Mouse (Mus musculus): ENCODE results near the gene Tm9sf4. TPM values are rescaled to one million over a fixed set of nuclear protein-coding genes. Genes with fewer than 3 reads are reported as not detected.

The Tm9sf4 gene
- polyA plus RNA-seq, 1 experiment: 45.8 TPM

DNA sequence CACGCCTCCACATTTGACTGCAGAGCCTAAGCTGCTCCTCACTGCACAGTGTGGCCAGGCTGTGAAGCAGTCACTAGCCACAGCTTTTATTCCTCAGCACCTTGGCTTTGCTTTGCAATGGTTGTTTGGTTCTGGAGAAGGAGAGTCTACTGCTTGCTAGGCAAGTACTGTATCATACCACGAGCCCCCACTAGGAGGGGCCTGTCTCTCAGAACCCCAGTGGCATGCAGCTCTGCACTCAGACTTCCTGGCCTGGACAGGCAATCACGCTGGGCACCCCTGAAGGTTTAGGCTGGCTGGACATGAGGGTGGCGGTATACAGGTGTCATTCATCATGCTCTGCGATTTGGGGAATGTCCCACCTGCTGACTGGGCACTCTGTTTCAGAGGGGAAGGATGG is 26.9 kb upstream of the Tm9sf4 start:
- WGBS: 41% methylated on average over 5 of the region's 5 CpGs
- Histone ChIP-seq H3K4me1 (ENCODE audit: control insufficient read depth, insufficient read depth, low read length) (no peaks in the 10 kb centered on the region), H3K4me3 (replicated peaks; ENCODE audit: extremely low read depth, low read depth, low read length) (no peak overlapping the region)
- peak; percentile 12; the same call in 1 of the 2 replicates for TF ChIP-seq CTCF (IDR thresholded peaks at IDR 0.05; ENCODE audit: insufficient read depth, low read length)
- TF ChIP-seq POLR2A (IDR thresholded peaks at IDR 0.05; ENCODE audit: borderline replicate concordance, extremely low read depth, low read depth, low read length): no peak
- no peak for DNase-seq

DNA sequence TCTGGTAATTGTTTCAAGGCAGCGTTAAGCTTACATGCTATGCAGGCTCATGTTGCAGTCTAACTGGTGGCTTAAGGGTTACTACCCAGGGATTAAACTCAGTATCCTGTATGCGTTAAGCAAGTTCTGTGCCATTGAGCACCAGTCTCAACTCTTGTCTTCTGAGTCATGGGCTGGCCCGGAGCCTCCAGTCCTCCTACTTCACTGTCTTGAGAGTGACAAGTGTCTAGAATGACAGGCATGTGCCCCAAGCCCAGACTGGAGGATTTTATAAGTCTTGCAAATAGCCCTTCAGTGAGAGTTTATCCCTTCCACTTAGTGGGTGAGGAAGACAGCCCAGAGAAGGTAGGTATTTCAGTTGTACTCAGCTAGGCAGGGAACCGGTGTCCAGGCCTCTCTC is 24.9 kb upstream of the Tm9sf4 start:
- no peak for TF ChIP-seq POLR2A (IDR thresholded peaks at IDR 0.05; ENCODE audit: borderline replicate concordance, extremely low read depth, low read depth, low read length)
- no peak for TF ChIP-seq CTCF (IDR thresholded peaks at IDR 0.05; ENCODE audit: insufficient read depth, low read length)
- WGBS: 52% methylated on average over 4 of the region's 4 CpGs
- Histone ChIP-seq H3K4me1 (ENCODE audit: control insufficient read depth, insufficient read depth, low read length) (no peaks in the 10 kb centered on the region), H3K4me3 (replicated peaks; ENCODE audit: extremely low read depth, low read depth, low read length) (no peak overlapping the region)
- peak; percentile 42 for DNase-seq

DNA sequence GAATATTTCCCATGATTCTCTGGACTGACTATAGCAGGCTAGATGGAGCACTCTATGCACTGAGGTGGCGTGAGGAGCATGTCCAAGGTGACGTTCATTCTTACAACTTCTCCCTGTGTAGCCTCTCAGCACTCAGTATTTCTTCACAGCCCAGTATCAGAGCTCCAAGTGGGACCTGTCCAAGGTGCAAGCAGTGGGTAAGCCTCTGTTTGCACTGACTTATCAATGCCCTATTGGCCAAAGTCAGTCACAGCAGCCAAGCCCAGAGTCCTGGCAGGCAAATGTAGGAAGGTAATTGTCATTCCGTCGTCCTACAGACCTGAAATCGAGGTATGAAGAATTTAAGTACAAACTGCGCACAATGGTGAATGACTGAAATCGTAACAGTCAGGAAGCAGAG is 21.9 kb upstream of the Tm9sf4 start:
- no peak overlapping the region for H3K4me3 ChIP-seq (replicated peaks; ENCODE audit: extremely low read depth, low read depth, low read length)
- H3K4me1 ChIP-seq (ENCODE audit: control insufficient read depth, insufficient read depth, low read length): peaks cover 2% of the 10 kb centered on the region; the same call in 1 of the 2 replicates
- no peak for DNase-seq
- TF ChIP-seq CTCF (IDR thresholded peaks at IDR 0.05; ENCODE audit: insufficient read depth, low read length) (no peak), POLR2A (IDR thresholded peaks at IDR 0.05; ENCODE audit: borderline replicate concordance, extremely low read depth, low read depth, low read length) (no peak)
- 80% methylated on average over 7 of the region's 7 CpGs for WGBS

DNA sequence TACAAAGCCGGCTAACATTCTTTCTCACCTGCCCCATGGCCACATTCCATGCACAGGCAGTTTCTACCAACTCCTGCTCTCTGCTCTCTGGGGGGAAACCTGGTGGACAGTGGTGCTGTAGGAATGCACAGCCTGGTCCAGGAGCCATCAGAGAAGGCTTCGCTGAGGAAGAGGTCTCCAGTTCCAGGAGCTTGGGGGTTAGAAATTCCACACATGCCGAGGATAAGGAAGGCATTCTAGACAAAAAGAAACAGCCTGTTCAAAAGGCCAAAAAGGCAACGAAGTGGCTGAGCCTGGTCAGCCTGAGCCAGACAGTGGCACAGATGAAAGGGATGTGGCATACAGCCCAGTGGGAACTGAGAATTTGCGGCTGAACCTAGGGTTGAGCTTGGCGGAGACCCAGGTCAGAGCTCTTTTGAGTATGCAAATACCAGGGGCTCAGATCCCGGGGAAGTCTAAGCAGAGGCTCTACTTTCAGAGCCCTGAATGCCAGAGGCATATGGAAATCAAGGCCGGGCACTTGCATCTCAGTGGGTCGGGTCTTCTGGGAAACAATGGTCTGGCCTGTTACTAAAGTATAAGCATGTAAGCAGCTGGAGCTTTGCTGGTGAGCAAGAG is 21.0 kb upstream of the Tm9sf4 start:
- 19% methylated on average over 9 of the region's 9 CpGs for WGBS
- H3K4me3 ChIP-seq (replicated peaks; ENCODE audit: extremely low read depth, low read depth, low read length): no peak overlapping the region
- peak; percentile 33 for DNase-seq
- peaks cover 2% of the 10 kb centered on the region; the same call in 1 of the 2 replicates for H3K4me1 ChIP-seq (ENCODE audit: control insufficient read depth, insufficient read depth, low read length)
- TF ChIP-seq POLR2A (IDR thresholded peaks at IDR 0.05; ENCODE audit: borderline replicate concordance, extremely low read depth, low read depth, low read length) (no peak), CTCF (IDR thresholded peaks at IDR 0.05; ENCODE audit: insufficient read depth, low read length) (no peak)

DNA sequence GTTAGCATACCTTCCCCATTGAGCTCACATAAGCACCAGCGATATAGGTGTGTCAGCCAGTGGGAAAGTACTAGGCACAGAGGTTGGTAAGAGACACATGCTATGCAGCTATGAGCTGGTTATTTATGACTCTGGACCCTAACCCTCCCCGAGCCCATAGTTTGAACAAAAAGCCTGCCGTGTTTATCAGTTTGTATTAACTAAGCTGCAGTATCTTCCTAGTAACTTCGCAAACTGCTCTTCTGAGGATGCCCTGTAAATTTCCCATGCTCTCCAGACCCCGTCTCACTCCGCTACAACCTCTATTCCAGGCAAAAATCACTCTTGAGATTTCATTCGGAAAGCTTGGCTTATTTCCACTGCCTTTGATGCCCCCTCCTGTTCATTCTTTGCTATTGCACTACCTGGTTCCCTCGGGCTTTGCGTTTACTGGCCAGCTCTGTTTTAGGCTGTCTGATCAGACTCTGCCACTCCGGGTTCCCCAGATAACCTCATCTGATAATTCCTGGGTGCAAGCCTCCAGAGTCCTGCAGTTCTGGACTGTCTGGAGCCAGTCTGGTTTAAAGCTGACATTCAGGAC is 18.4 kb upstream of the Tm9sf4 start:
- peak; percentile 40 for DNase-seq
- TF ChIP-seq POLR2A (IDR thresholded peaks at IDR 0.05; ENCODE audit: borderline replicate concordance, extremely low read depth, low read depth, low read length) (no peak), CTCF (IDR thresholded peaks at IDR 0.05; ENCODE audit: insufficient read depth, low read length) (peak; percentile 60)
- WGBS: 26% methylated on average over 10 of the region's 10 CpGs

GRCm38 (mm10) chr2:153145346-153145745 is 15.8 kb upstream of the Tm9sf4 start:
- Histone ChIP-seq H3K4me3 (replicated peaks; ENCODE audit: extremely low read depth, low read depth, low read length) (no peak overlapping the region), H3K4me1 (ENCODE audit: control insufficient read depth, insufficient read depth, low read length) (peaks cover 2% of the 10 kb centered on the region; the same call in 1 of the 2 replicates)
- DNase-seq: no peak
- 69% methylated on average over 5 of the region's 5 CpGs for WGBS
- TF ChIP-seq CTCF (IDR thresholded peaks at IDR 0.05; ENCODE audit: insufficient read depth, low read length): no peak
- TF ChIP-seq POLR2A (IDR thresholded peaks at IDR 0.05; ENCODE audit: borderline replicate concordance, extremely low read depth, low read depth, low read length): no peak

More for the DNA sequence above, 18.4 kb upstream of the Tm9sf4 start:
- H3K4me1 ChIP-seq (ENCODE audit: control insufficient read depth, insufficient read depth, low read length): peaks cover 2% of the 10 kb centered on the region; the same call in 1 of the 2 replicates
- no peak overlapping the region for H3K4me3 ChIP-seq (replicated peaks; ENCODE audit: extremely low read depth, low read depth, low read length)

DNA sequence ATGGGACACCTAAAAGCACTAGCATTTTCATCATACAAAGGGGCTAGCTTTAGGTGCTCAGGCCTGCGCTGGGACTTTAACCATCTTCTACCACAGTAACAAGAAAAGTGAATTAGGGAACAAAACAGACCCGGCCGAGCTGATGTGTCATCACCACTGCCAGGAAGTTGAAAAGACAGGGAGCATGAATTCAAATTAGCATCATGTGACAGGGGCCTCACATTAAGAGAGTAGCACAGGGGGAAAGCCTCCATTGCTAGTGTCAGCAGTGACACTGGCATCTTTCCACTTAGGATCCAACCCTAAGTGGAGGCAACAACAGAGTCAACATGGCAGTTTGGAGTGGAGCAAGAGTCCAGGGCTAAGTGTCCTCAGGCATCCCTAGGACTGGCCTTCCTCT is 13.9 kb upstream of the Tm9sf4 start:
- TF ChIP-seq CTCF (IDR thresholded peaks at IDR 0.05; ENCODE audit: insufficient read depth, low read length) (no peak), POLR2A (IDR thresholded peaks at IDR 0.05; ENCODE audit: borderline replicate concordance, extremely low read depth, low read depth, low read length) (no peak)
- WGBS: 69% methylated on average over 3 of the region's 3 CpGs
- no peak for DNase-seq
- H3K4me3 ChIP-seq (replicated peaks; ENCODE audit: extremely low read depth, low read depth, low read length): no peak overlapping the region
- peaks cover 2% of the 10 kb centered on the region; the same call in 1 of the 2 replicates for H3K4me1 ChIP-seq (ENCODE audit: control insufficient read depth, insufficient read depth, low read length)

DNA sequence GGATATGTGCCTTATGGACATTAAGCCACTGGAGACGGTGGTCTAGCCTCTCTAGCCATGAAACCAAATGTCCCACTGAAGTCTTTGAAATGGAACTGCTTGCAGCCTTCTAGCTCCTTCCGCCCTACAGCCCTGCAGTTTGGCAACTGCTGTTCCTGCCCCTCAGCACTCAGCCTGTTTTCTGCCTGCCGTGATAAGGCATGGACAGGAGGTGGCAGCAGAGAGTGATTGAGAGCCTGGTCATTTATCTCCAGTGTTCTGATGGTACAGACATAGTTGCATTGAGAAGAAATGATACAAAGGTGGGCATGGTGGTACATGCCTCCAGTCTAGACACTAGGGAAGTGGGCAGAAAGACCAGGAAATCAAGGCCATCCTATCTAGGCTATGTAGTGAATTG is 13.4 kb upstream of the Tm9sf4 start:
- TF ChIP-seq POLR2A (IDR thresholded peaks at IDR 0.05; ENCODE audit: borderline replicate concordance, extremely low read depth, low read depth, low read length): no peak
- peak; percentile 94 for TF ChIP-seq CTCF (IDR thresholded peaks at IDR 0.05; ENCODE audit: insufficient read depth, low read length)
- Histone ChIP-seq H3K4me3 (replicated peaks; ENCODE audit: extremely low read depth, low read depth, low read length) (no peak overlapping the region), H3K4me1 (ENCODE audit: control insufficient read depth, insufficient read depth, low read length) (no peaks in the 10 kb centered on the region)
- whole genome bisulfite sequencing: 12% methylated on average over 3 of the region's 3 CpGs
- peak; percentile 68 for DNase-seq

DNA sequence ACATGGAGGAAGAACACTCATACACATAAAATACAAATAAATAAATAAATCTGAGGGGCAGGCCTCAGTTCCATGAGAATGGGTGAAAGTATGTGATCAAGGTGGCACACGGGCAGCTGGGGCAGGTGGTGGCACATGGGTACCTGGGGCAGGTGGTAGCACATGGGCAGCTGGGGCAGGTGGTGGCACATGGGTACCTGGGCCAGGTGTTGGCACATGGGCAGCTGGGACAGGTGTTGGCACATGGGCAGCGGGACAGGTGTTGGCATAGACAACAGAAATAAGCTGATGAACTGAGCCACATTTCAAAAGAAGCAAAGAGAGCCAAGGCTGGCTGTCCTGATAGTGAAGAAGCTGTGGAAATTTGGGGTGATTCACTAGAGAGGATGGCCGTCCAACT is 11.4 kb upstream of the Tm9sf4 start:
- TF ChIP-seq CTCF (IDR thresholded peaks at IDR 0.05; ENCODE audit: insufficient read depth, low read length) (no peak), POLR2A (IDR thresholded peaks at IDR 0.05; ENCODE audit: borderline replicate concordance, extremely low read depth, low read depth, low read length) (no peak)
- DNase-seq: no peak
- 69% methylated on average over 3 of the region's 3 CpGs for WGBS

GRCm38 (mm10) chr2:153151026-153151425 is 10.1 kb upstream of the Tm9sf4 start:
- 79% methylated on average over 7 of the region's 7 CpGs for WGBS
- DNase-seq: no peak
- TF ChIP-seq CTCF (IDR thresholded peaks at IDR 0.05; ENCODE audit: insufficient read depth, low read length) (no peak), POLR2A (IDR thresholded peaks at IDR 0.05; ENCODE audit: borderline replicate concordance, extremely low read depth, low read depth, low read length) (no peak)
- Histone ChIP-seq H3K4me1 (ENCODE audit: control insufficient read depth, insufficient read depth, low read length) (no peaks in the 10 kb centered on the region), H3K4me3 (replicated peaks; ENCODE audit: extremely low read depth, low read depth, low read length) (no peak overlapping the region)

More for the DNA sequence above, 11.4 kb upstream of the Tm9sf4 start:
- no peaks in the 10 kb centered on the region for H3K4me1 ChIP-seq (ENCODE audit: control insufficient read depth, insufficient read depth, low read length)
- no peak overlapping the region for H3K4me3 ChIP-seq (replicated peaks; ENCODE audit: extremely low read depth, low read depth, low read length)
